Mouse (Mus musculus): ENCODE measurements around the gene Gpr183. TPM values are rescaled to one million over a fixed set of nuclear protein-coding genes. Genes with fewer than 3 reads are reported as not detected.

Gpr183 gene
- polyA plus RNA-seq, 1 experiment from 2014 or later, result 1.5 TPM

DNA sequence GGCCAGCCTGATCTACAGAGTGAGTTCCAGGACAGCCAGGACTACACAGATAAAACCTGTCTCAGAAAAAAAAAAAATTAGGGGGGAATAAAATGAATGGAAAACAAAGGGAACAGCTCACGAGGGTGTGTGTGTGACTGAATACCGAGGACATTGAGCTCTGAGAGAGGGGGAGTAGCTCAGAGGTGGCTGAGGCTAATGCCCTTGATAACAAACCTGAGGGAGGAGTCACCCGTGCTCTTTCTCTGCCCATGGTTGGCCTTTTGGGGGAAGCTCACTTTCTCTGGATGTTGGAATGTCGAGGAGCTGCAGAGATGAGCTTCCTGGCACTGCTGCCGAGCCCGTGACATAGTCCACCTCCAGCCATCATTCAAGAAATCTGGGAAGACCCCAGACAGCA lies 4.0 kb downstream of the Gpr183 start:
- Histone ChIP-seq H3K4me2 (replicated peaks; ENCODE audit: low read depth) (no peak overlapping the region), H3K4me3 (ENCODE audit: low read depth, low read length) (no peak overlapping the region), H3K9me3 (ENCODE audit: control insufficient read depth) (no peaks in the 10 kb centered on the region), H3K27ac (ENCODE audit: low read depth, low read length) (no peak overlapping the region), H3K27me3 (replicated peaks; ENCODE audit: control insufficient read depth, insufficient read depth, low read length) (no peaks in the 10 kb centered on the region), H3K36me3 (ENCODE audit: control insufficient read depth, insufficient read depth) (no peaks in the 10 kb centered on the region), H3K4me1 (replicated peaks; ENCODE audit: control insufficient read depth, insufficient read depth, low read length) (no peaks in the 10 kb centered on the region), H3K9ac (ENCODE audit: low read depth, low read length) (no peak overlapping the region)
- 48% methylated on average over 6 of the region's 6 CpGs for WGBS
- ATAC-seq, result no peak
- TF ChIP-seq CTCF (IDR thresholded peaks at IDR 0.05; ENCODE audit: low read depth), result no peak

DNA sequence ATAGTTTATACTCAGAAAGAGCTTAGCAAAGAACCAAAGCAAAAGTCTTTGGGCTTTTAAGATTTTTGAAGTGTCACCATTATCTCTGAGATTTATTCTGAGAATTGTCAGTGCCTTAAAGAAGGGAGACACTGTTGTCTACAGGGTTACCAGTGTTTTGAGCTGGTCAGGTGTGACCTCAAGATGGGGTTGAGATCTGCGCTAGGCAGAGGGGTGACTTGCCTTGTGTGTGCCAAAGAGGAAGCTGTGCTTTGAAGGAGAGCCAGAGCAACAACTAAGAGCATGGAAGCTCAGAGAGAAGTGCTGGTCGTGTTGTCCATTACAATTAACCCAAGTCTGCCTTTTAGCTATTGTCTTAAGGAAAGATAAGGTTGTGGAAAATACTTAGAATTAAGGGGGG lies 4.5 kb downstream of the Gpr183 start:
- Histone ChIP-seq H3K27me3 (replicated peaks; ENCODE audit: control insufficient read depth, insufficient read depth, low read length) (no peaks in the 10 kb centered on the region), H3K9ac (ENCODE audit: low read depth, low read length) (no peak overlapping the region), H3K27ac (ENCODE audit: low read depth, low read length) (no peak overlapping the region), H3K4me3 (ENCODE audit: low read depth, low read length) (no peak overlapping the region), H3K4me1 (replicated peaks; ENCODE audit: control insufficient read depth, insufficient read depth, low read length) (no peaks in the 10 kb centered on the region), H3K36me3 (ENCODE audit: control insufficient read depth, insufficient read depth) (no peaks in the 10 kb centered on the region), H3K9me3 (ENCODE audit: control insufficient read depth) (no peaks in the 10 kb centered on the region), H3K4me2 (replicated peaks; ENCODE audit: low read depth) (no peak overlapping the region)
- TF ChIP-seq CTCF (IDR thresholded peaks at IDR 0.05; ENCODE audit: low read depth), result no peak
- 85% methylated on average over 2 of the region's 2 CpGs for WGBS
- ATAC-seq, result no peak

DNA sequence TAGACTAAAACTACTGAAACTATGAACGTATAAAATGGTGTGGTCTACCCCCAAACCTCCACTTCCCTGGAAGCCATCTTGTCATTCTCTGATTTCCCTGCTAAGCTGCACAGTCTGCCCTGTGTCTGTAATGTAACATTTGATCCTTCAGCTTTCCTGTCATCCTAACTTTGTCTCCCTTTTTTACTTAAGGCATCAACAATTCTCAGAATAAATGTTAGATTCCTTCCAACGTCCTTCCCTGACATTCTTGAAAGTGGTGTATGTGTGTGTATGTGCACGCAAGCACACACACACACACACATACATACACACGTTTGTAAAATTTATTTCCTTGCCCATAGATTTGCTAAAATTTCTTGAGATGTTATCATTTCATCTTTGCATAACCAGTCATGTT lies 5.0 kb downstream of the Gpr183 start:
- Histone ChIP-seq H3K27ac (ENCODE audit: low read depth, low read length) (no peak overlapping the region), H3K27me3 (replicated peaks; ENCODE audit: control insufficient read depth, insufficient read depth, low read length) (no peaks in the 10 kb centered on the region), H3K36me3 (ENCODE audit: control insufficient read depth, insufficient read depth) (no peaks in the 10 kb centered on the region), H3K4me3 (ENCODE audit: low read depth, low read length) (no peak overlapping the region), H3K4me1 (replicated peaks; ENCODE audit: control insufficient read depth, insufficient read depth, low read length) (no peaks in the 10 kb centered on the region), H3K9me3 (ENCODE audit: control insufficient read depth) (no peaks in the 10 kb centered on the region), H3K4me2 (replicated peaks; ENCODE audit: low read depth) (no peak overlapping the region), H3K9ac (ENCODE audit: low read depth, low read length) (no peak overlapping the region)
- TF ChIP-seq CTCF (IDR thresholded peaks at IDR 0.05; ENCODE audit: low read depth), result no peak
- ATAC-seq, result no peak
- 87% methylated on average over 4 of the region's 4 CpGs for WGBS

DNA sequence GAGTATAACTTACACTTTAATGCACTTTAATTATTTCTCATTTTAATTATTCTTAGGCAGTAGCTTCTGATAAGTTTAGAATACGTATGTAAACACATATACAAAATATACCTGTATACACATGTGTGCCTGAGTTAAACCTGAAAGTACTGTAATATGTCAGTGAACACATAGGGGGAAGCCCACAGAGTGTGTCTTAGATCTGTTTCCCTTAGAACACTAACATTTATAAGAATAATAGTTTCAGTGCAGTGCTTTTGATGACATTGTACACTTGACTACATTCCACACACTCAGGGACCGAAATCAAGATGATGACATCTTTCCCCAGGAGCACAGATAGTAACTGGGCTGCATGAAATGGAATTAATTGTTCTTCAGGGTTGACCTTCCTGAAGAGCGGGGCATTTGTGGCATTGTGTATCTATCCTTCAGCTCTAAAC lies 5.4 kb downstream of the Gpr183 start:
- 84% methylated on average over 3 of the region's 3 CpGs for WGBS

DNA sequence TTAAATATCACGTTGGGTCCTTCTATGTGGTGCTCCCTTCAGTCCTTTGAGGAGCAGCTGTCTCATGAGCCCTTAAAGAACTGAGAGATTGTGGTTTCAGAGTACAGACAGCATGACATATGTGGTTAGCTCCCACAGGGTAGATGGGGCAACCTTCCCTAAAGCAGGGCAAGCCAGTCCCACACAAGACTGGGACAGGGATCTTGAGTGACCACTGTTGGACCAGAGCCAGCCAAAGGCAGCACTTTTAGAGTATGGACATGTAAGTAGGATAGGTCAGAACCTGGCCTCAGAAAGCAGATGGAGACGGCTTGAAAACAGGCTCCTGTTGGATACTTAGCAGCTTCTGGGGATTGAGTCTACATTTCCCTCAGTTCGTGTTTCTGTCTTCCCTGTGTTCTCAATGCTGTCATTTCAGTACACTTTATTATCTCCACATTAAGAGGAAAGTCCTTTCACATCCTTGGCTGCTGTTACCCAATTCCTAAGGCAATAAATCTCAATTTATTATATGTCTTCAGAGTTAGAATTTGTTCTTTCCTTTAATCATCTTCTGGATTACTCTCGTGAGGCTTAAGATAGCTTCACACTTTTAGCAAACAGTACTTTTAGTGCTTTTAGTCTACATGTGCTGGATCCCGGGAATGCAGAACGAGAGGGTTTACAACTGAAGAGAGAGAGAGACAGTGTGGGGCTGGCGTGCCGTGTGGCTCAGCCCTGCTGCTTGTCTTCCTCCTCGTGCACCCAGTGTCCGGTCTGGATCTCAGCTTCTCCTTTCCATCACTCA lies 6.1 kb downstream of the Gpr183 start:
- no peaks in the 10 kb centered on the region for H3K36me3 ChIP-seq (ENCODE audit: control insufficient read depth, insufficient read depth)
- no peak for TF ChIP-seq CTCF (IDR thresholded peaks at IDR 0.05; ENCODE audit: low read depth)
- 30% methylated on average over 10 of the region's 10 CpGs for WGBS
- H3K4me1 ChIP-seq (replicated peaks; ENCODE audit: control insufficient read depth, insufficient read depth, low read length), result no peaks in the 10 kb centered on the region
- no peak overlapping the region for H3K27ac ChIP-seq (ENCODE audit: low read depth, low read length)
- no peaks in the 10 kb centered on the region for H3K9me3 ChIP-seq (ENCODE audit: control insufficient read depth)
- peak; percentile 42 for ATAC-seq
- no peak overlapping the region for H3K4me2 ChIP-seq (replicated peaks; ENCODE audit: low read depth)
- H3K9ac ChIP-seq (ENCODE audit: low read depth, low read length), result no peak overlapping the region
- H3K27me3 ChIP-seq (replicated peaks; ENCODE audit: control insufficient read depth, insufficient read depth, low read length), result no peaks in the 10 kb centered on the region
- no peak overlapping the region for H3K4me3 ChIP-seq (ENCODE audit: low read depth, low read length)

More for the DNA sequence above, 5.4 kb downstream of the Gpr183 start:
- H3K4me3 ChIP-seq (ENCODE audit: low read depth, low read length), result no peak overlapping the region
- H3K27ac ChIP-seq (ENCODE audit: low read depth, low read length), result no peak overlapping the region
- TF ChIP-seq CTCF (IDR thresholded peaks at IDR 0.05; ENCODE audit: low read depth), result no peak
- no peaks in the 10 kb centered on the region for H3K4me1 ChIP-seq (replicated peaks; ENCODE audit: control insufficient read depth, insufficient read depth, low read length)
- no peak for ATAC-seq
- no peaks in the 10 kb centered on the region for H3K27me3 ChIP-seq (replicated peaks; ENCODE audit: control insufficient read depth, insufficient read depth, low read length)
- H3K36me3 ChIP-seq (ENCODE audit: control insufficient read depth, insufficient read depth), result no peaks in the 10 kb centered on the region
- H3K9ac ChIP-seq (ENCODE audit: low read depth, low read length), result no peak overlapping the region
- no peak overlapping the region for H3K4me2 ChIP-seq (replicated peaks; ENCODE audit: low read depth)
- H3K9me3 ChIP-seq (ENCODE audit: control insufficient read depth), result no peaks in the 10 kb centered on the region

DNA sequence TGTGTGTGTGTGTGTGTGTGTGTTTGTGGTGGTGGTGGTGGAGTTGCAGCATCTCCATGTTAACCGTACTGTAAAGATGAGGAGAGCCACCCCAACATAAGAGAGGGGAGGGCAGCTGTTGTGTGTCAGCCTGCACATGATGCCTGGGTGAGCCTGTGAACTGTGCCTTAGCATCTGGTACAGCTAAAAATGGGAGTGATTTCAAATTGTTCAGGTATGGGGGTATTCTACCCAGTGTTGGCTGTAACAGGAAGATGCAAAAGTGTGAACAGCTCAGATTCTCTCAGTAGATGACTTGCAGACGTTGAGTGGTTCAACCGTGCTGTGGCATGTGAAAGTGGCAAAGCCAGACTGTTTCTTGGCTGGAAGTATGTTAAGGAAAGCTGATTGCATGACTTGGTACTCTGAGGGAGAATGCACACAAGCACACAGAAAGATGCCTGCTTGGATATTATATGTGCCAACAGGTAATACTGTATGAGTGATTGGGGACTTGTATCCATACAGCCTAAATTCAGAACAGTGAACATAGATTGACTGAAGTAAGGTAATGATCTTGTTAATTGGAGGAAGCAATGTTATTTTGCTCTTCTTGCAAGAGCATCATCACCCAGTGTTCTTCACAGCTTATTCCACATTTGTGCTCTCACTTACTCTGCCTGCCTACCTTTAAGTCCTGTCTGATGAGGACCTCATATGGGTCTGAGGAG lies 6.8 kb downstream of the Gpr183 start:
- Histone ChIP-seq H3K27ac (ENCODE audit: low read depth, low read length) (no peak overlapping the region), H3K9ac (ENCODE audit: low read depth, low read length) (no peak overlapping the region), H3K27me3 (replicated peaks; ENCODE audit: control insufficient read depth, insufficient read depth, low read length) (no peaks in the 10 kb centered on the region), H3K9me3 (ENCODE audit: control insufficient read depth) (no peaks in the 10 kb centered on the region), H3K36me3 (ENCODE audit: control insufficient read depth, insufficient read depth) (no peaks in the 10 kb centered on the region), H3K4me1 (replicated peaks; ENCODE audit: control insufficient read depth, insufficient read depth, low read length) (no peaks in the 10 kb centered on the region), H3K4me3 (ENCODE audit: low read depth, low read length) (no peak overlapping the region), H3K4me2 (replicated peaks; ENCODE audit: low read depth) (no peak overlapping the region)
- no peak for TF ChIP-seq CTCF (IDR thresholded peaks at IDR 0.05; ENCODE audit: low read depth)
- 86% methylated on average over 3 of the region's 3 CpGs for WGBS
- no peak for ATAC-seq

All from intestine, postnatal 0 days (tissue).